Mouse (Mus musculus): ENCODE results near the gene Rbfox2. TPM values are rescaled to one million over a fixed set of nuclear protein-coding genes. Genes with fewer than 3 reads are reported as not detected.

Rbfox2 gene
- 97.4 and 107 TPM in 2 replicates for polyA plus RNA-seq (2014; fragmentation: Nextera tagmentation; extraction: Ambion mirVana)

GRCm38 (mm10) chr15:77306547-77307261 is at the start of gene Rbfox2:
Rbfox2 (minus strand) TSS chr15:77307004.
- DNase-seq (ENCODE audit: low spot score) (peak; percentile 99), ATAC-seq (ENCODE audit: low read depth) (peak; percentile 96)
- WGBS: under 1% methylated on average over 59 of the region's 90 CpGs
- Histone ChIP-seq H3K4me2 (ENCODE audit: low read depth, low read length) (peak within 1 kb of the TSS; percentile 62), H3K36me3 (ENCODE audit: control insufficient read depth, insufficient read depth, low read length) (no peaks in the 10 kb centered on the region), H3K4me3 (ENCODE audit: low read depth, low read length) (peak within 1 kb of the TSS; percentile 98), H3K4me1 (ENCODE audit: control insufficient read depth, insufficient read depth, low read length) (peaks cover 29% of the 10 kb centered on the region), H3K9me3 (ENCODE audit: control insufficient read depth, low read length) (no peaks in the 10 kb centered on the region), H3K9ac (ENCODE audit: low read depth, low read length) (peak within 1 kb of the TSS; percentile 98), H3K27ac (replicated peaks; ENCODE audit: low read depth, low read length) (peak within 1 kb of the TSS; percentile 99), H3K27me3 (replicated peaks; ENCODE audit: control insufficient read depth, insufficient read depth, low read length) (no peaks in the 10 kb centered on the region)

GRCm38 (mm10) chr15:77356248-77356810 is 49.5 kb upstream of the Rbfox2 start:
- H3K27me3 ChIP-seq (replicated peaks; ENCODE audit: control insufficient read depth, insufficient read depth, low read length): no peaks in the 10 kb centered on the region
- H3K9ac ChIP-seq (ENCODE audit: low read depth, low read length): 0 out of 2 replicates have a peak overlapping the region, but pooled peaks have one; percentile 37
- H3K36me3 ChIP-seq (ENCODE audit: control insufficient read depth, insufficient read depth, low read length): no peaks in the 10 kb centered on the region
- DNase-seq (ENCODE audit: low spot score): peak; percentile 63
- H3K27ac ChIP-seq (replicated peaks; ENCODE audit: low read depth, low read length): peak overlapping the region; percentile 72
- peak overlapping the region; percentile 13; the same call in 1 of the 2 replicates for H3K4me3 ChIP-seq (ENCODE audit: low read depth, low read length)
- ATAC-seq (ENCODE audit: low read depth): no peak
- H3K4me1 ChIP-seq (ENCODE audit: control insufficient read depth, insufficient read depth, low read length): peaks cover 19% of the 10 kb centered on the region
- H3K4me2 ChIP-seq (ENCODE audit: low read depth, low read length): peak overlapping the region; percentile 45
- no peaks in the 10 kb centered on the region for H3K9me3 ChIP-seq (ENCODE audit: control insufficient read depth, low read length)
- WGBS: 8% methylated on average over 11 of the region's 11 CpGs

- H3K9ac ChIP-seq (ENCODE audit: low read depth, low read length): no peak overlapping the region
- H3K27me3 ChIP-seq (replicated peaks; ENCODE audit: control insufficient read depth, insufficient read depth, low read length): no peaks in the 10 kb centered on the region
- H3K4me3 ChIP-seq (ENCODE audit: low read depth, low read length): no peak overlapping the region
- H3K4me2 ChIP-seq (ENCODE audit: low read depth, low read length): no peak overlapping the region
- DNase-seq (ENCODE audit: low spot score) (no peak), ATAC-seq (ENCODE audit: low read depth) (no peak)
- H3K9me3 ChIP-seq (ENCODE audit: control insufficient read depth, low read length): no peaks in the 10 kb centered on the region
- H3K4me1 ChIP-seq (ENCODE audit: control insufficient read depth, insufficient read depth, low read length): peaks cover 19% of the 10 kb centered on the region
- no peak overlapping the region for H3K27ac ChIP-seq (replicated peaks; ENCODE audit: low read depth, low read length)
- H3K36me3 ChIP-seq (ENCODE audit: control insufficient read depth, insufficient read depth, low read length): no peaks in the 10 kb centered on the region
- 64% methylated on average over 6 of the region's 6 CpGs for WGBS
These were observed 48.2 kb upstream of the Rbfox2 start for GRCm38 (mm10) chr15:77354848-77355551.

GRCm38 (mm10) chr15:77354496-77354847 is 47.7 kb upstream of the Rbfox2 start:
- H3K9ac ChIP-seq (ENCODE audit: low read depth, low read length): no peak overlapping the region
- no peak overlapping the region for H3K4me2 ChIP-seq (ENCODE audit: low read depth, low read length)
- H3K4me3 ChIP-seq (ENCODE audit: low read depth, low read length): no peak overlapping the region
- no peaks in the 10 kb centered on the region for H3K36me3 ChIP-seq (ENCODE audit: control insufficient read depth, insufficient read depth, low read length)
- H3K4me1 ChIP-seq (ENCODE audit: control insufficient read depth, insufficient read depth, low read length): peaks cover 19% of the 10 kb centered on the region
- DNase-seq (ENCODE audit: low spot score): no peak
- ATAC-seq (ENCODE audit: low read depth): no peak
- WGBS: 54% methylated on average over 4 of the region's 4 CpGs
- no peak overlapping the region for H3K27ac ChIP-seq (replicated peaks; ENCODE audit: low read depth, low read length)
- H3K9me3 ChIP-seq (ENCODE audit: control insufficient read depth, low read length): no peaks in the 10 kb centered on the region
- no peaks in the 10 kb centered on the region for H3K27me3 ChIP-seq (replicated peaks; ENCODE audit: control insufficient read depth, insufficient read depth, low read length)

GRCm38 (mm10) chr15:77353764-77354163 is 47.0 kb upstream of the Rbfox2 start:
- Histone ChIP-seq H3K9ac (ENCODE audit: low read depth, low read length) (no peak overlapping the region), H3K4me1 (ENCODE audit: control insufficient read depth, insufficient read depth, low read length) (peaks cover 19% of the 10 kb centered on the region), H3K4me3 (ENCODE audit: low read depth, low read length) (no peak overlapping the region), H3K36me3 (ENCODE audit: control insufficient read depth, insufficient read depth, low read length) (no peaks in the 10 kb centered on the region), H3K9me3 (ENCODE audit: control insufficient read depth, low read length) (no peaks in the 10 kb centered on the region), H3K4me2 (ENCODE audit: low read depth, low read length) (no peak overlapping the region), H3K27me3 (replicated peaks; ENCODE audit: control insufficient read depth, insufficient read depth, low read length) (no peaks in the 10 kb centered on the region), H3K27ac (replicated peaks; ENCODE audit: low read depth, low read length) (no peak overlapping the region)
- ATAC-seq (ENCODE audit: low read depth) (no peak), DNase-seq (ENCODE audit: low spot score) (no peak)
- 23% methylated on average over 4 of the region's 4 CpGs for WGBS

GRCm38 (mm10) chr15:77352863-77353262 is 46.1 kb upstream of the Rbfox2 start:
- no peak overlapping the region for H3K4me2 ChIP-seq (ENCODE audit: low read depth, low read length)
- WGBS: 59% methylated on average over 7 of the region's 7 CpGs

GRCm38 (mm10) chr15:77350117-77350516 is 43.3 kb upstream of the Rbfox2 start:
- no peaks in the 10 kb centered on the region for H3K36me3 ChIP-seq (ENCODE audit: control insufficient read depth, insufficient read depth, low read length)
- H3K9me3 ChIP-seq (ENCODE audit: control insufficient read depth, low read length): no peaks in the 10 kb centered on the region
- H3K27me3 ChIP-seq (replicated peaks; ENCODE audit: control insufficient read depth, insufficient read depth, low read length): no peaks in the 10 kb centered on the region
- no peak overlapping the region for H3K27ac ChIP-seq (replicated peaks; ENCODE audit: low read depth, low read length)
- WGBS: 93% methylated on average over 7 of the region's 7 CpGs
- ATAC-seq (ENCODE audit: low read depth) (no peak), DNase-seq (ENCODE audit: low spot score) (no peak)
- no peak overlapping the region for H3K4me3 ChIP-seq (ENCODE audit: low read depth, low read length)
- H3K4me1 ChIP-seq (ENCODE audit: control insufficient read depth, insufficient read depth, low read length): no peaks in the 10 kb centered on the region
- H3K4me2 ChIP-seq (ENCODE audit: low read depth, low read length): no peak overlapping the region
- H3K9ac ChIP-seq (ENCODE audit: low read depth, low read length): no peak overlapping the region

More at GRCm38 (mm10) chr15:77352863-77353262, 46.1 kb upstream of the Rbfox2 start:
- Histone ChIP-seq H3K4me3 (ENCODE audit: low read depth, low read length) (no peak overlapping the region), H3K9me3 (ENCODE audit: control insufficient read depth, low read length) (no peaks in the 10 kb centered on the region), H3K27ac (replicated peaks; ENCODE audit: low read depth, low read length) (no peak overlapping the region), H3K4me1 (ENCODE audit: control insufficient read depth, insufficient read depth, low read length) (peaks cover 14% of the 10 kb centered on the region), H3K27me3 (replicated peaks; ENCODE audit: control insufficient read depth, insufficient read depth, low read length) (no peaks in the 10 kb centered on the region), H3K9ac (ENCODE audit: low read depth, low read length) (no peak overlapping the region), H3K36me3 (ENCODE audit: control insufficient read depth, insufficient read depth, low read length) (no peaks in the 10 kb centered on the region)
- ATAC-seq (ENCODE audit: low read depth) (no peak), DNase-seq (ENCODE audit: low spot score) (no peak)

GRCm38 (mm10) chr15:77348146-77348545 is 41.3 kb upstream of the Rbfox2 start:
- no peak overlapping the region for H3K9ac ChIP-seq (ENCODE audit: low read depth, low read length)
- no peaks in the 10 kb centered on the region for H3K36me3 ChIP-seq (ENCODE audit: control insufficient read depth, insufficient read depth, low read length)
- H3K27ac ChIP-seq (replicated peaks; ENCODE audit: low read depth, low read length): no peak overlapping the region
- no peak for DNase-seq (ENCODE audit: low spot score)
- no peak for ATAC-seq (ENCODE audit: low read depth)
- H3K4me1 ChIP-seq (ENCODE audit: control insufficient read depth, insufficient read depth, low read length): peaks cover 18% of the 10 kb centered on the region
- WGBS: 73% methylated on average over 7 of the region's 7 CpGs
- no peak overlapping the region for H3K4me3 ChIP-seq (ENCODE audit: low read depth, low read length)
- no peaks in the 10 kb centered on the region for H3K9me3 ChIP-seq (ENCODE audit: control insufficient read depth, low read length)
- H3K27me3 ChIP-seq (replicated peaks; ENCODE audit: control insufficient read depth, insufficient read depth, low read length): no peaks in the 10 kb centered on the region
- H3K4me2 ChIP-seq (ENCODE audit: low read depth, low read length): no peak overlapping the region

All from embryonic facial prominence, embryonic 14.5 days (tissue).